Comparison of ENCODE assay signal across 13 mouse cellular contexts in the genomic region with DNA sequence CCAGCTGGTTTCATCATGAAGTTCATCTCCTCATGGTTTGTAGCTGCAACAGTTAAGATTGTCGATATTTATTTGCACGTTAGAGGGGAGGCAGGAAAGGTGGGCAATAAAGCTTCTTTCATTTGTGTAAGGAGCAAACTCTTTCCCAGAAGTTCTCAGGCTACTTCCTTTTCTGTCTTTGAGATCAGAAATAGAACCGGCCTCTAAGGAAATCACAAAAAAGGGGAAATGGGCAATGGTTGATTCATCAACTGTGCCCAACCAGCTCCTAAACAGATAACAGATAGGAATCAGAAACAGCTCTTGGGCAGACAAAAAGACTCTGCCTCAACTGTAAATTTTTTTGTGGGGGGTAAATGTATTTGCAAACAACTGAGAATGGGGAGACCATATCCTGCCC.
"Had no signal": no experiment of that assay in that cellular context is flagged by ENCODE, and none has a peak within 500 bp of the region (broad histone marks: within the 10 kb centered on the region; RNA-seq: fewer than 3 reads in every experiment).

No protein-coding gene starts in this region.

- H3K9me3 ChIP-seq: limb, embryonic 10.5 days; liver, embryonic 15.5 days; midbrain, embryonic 13.5 days; neural tube, embryonic 15.5 days had no signal

- H3K36me3 ChIP-seq: limb, embryonic 10.5 days; liver, embryonic 15.5 days; midbrain, embryonic 13.5 days; neural tube, embryonic 15.5 days had no signal

- DNase-seq: kidney, adult 18-20 months; kidney, postnatal 25 days; lung, adult 2 months; lung, postnatal 36 days; right cerebral cortex, postnatal 4 days; thymus, postnatal 36 days had no signal

- ATAC-seq: lung, postnatal 0 days; midbrain, embryonic 13.5 days had no signal

- H3K27me3 ChIP-seq: liver, embryonic 15.5 days; midbrain, embryonic 13.5 days; neural tube, embryonic 15.5 days had no signal

- H3K4me1 ChIP-seq: limb, embryonic 10.5 days; liver, embryonic 15.5 days; midbrain, embryonic 13.5 days; neural tube, embryonic 15.5 days had no signal

- H3K4me3 ChIP-seq: left cerebral cortex, adult 2 months; limb, embryonic 10.5 days; liver, embryonic 15.5 days; midbrain, embryonic 13.5 days; myocyte; neural tube, embryonic 15.5 days had no signal

- H3K27ac ChIP-seq: left cerebral cortex, adult 2 months; limb, embryonic 10.5 days; liver, embryonic 15.5 days; midbrain, embryonic 13.5 days; neural tube, embryonic 15.5 days had no signal
